Mouse (Mus musculus) skeletal muscle tissue, adult 2 months (tissue): ENCODE results near the gene Tsks.
A peak's percentile ranks its signal among the peaks of the same experiment; 100 is the strongest.

ENCODE experiments used
- DNase-seq: peaks from one replicate; pipeline ENCODE4 v3.0.0-alpha.2; 2012; ENCODE audit warnings: low read depth, low spot score

Gene Tsks

DNA sequence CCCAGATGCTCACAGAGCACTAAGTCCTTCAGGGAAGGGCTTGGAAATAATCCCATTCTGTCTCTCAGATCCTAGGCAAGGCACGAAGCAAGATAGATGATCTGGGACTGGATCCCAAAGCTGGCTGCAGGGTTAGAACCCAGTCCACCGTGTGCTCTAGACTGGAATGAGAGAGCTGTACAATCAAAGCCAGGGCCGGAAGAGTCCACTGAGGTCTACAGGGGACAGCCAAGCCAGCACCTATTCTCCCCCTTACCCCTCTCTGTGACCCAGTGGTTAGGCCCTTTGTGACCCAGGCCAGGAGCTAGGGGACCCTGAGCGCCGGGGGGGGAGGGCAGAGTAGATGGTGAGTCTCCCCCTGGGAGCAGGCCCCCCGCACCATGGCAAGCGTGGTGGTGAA is at the start of gene Tsks:
Gene Tsks, plus strand, starts transcription at position 301 of the 400 bp plus-strand sequence.
- DNase-seq = no peak

GRCm38 (mm10) chr7:44894175-44894574 is 48.8 kb upstream of the Tsks start:
- DNase-seq = no peak

DNA sequence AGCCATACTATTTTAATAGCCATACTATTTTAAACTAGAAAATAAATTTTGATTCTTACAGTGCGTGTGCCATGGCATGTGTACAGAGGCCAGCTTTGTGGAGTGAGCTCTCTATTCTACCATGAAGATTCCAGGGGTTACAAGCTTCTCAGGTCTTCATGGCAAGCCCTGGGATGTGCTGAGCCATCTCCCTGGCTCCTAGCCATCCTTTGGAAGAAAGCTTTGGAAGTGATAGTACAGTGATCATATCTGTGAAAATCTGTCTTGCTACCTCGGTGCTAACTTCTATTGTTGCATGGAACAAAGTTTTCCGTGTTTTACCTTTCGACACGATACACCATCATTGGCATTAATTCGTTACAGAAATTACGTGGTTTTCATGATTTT is 47.8 kb upstream of the Tsks start:
- DNase-seq = no peak

GRCm38 (mm10) chr7:44895593-44896434 is 47.2 kb upstream of the Tsks start, which contains the start of gene Fuz:
Gene Fuz, plus strand, starts transcription at chr7:44896079.
- peak; percentile 91 for DNase-seq

- DNase-seq = no peak
These were observed 46.5 kb upstream of the Tsks start for GRCm38 (mm10) chr7:44896499-44896898.

DNA sequence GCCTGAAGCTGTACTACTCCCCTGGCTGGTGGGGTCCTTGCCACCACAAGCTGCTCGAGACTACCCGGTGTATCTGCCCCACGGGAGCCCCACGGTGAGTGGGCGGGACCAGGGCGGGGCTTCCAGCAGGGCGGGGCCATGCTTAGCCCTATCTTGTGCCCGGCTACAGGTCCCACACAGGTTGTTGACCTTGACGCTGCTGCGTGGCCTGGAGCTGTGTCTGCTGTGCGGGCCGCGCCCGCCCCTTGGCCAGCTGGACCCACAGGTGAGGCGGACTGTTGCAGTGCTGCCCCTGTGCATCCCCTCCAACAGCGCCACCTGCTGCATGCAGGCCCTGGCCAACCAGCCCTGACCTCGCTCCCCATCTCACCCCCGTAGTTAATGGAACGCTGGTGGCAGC is 44.4 kb upstream of the Tsks start:
- DNase-seq = no peak

GRCm38 (mm10) chr7:44900632-44901031 is 42.4 kb upstream of the Tsks start:
- DNase-seq = no peak

DNA sequence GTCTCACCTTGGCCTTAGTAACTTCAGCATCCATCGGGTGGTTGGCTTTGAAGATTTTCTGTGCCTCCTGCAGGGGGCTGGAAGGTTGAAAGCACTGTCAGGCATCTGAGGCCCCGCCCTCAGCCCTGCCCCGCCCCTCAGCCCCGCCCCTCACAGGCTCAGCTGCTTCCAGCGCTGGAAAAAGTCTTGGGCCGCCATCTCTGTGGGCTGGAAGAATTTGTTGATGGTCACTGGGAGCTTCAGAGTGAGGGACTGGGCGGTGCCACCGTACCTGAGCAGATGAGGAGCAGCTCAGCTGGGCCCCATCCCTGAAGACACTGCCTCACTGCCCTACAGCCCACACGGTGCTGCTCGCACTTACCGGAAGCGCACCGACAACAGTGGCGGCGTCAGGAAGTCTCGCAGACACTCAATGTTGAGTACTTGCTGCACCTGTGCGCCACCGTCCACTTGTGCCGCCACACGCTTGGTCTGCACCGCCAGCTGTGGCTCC is 41.7 kb upstream of the Tsks start:
- no peak for DNase-seq

- no peak for DNase-seq
These were observed 37.6 kb upstream of the Tsks start for GRCm38 (mm10) chr7:44905430-44905829.

DNA sequence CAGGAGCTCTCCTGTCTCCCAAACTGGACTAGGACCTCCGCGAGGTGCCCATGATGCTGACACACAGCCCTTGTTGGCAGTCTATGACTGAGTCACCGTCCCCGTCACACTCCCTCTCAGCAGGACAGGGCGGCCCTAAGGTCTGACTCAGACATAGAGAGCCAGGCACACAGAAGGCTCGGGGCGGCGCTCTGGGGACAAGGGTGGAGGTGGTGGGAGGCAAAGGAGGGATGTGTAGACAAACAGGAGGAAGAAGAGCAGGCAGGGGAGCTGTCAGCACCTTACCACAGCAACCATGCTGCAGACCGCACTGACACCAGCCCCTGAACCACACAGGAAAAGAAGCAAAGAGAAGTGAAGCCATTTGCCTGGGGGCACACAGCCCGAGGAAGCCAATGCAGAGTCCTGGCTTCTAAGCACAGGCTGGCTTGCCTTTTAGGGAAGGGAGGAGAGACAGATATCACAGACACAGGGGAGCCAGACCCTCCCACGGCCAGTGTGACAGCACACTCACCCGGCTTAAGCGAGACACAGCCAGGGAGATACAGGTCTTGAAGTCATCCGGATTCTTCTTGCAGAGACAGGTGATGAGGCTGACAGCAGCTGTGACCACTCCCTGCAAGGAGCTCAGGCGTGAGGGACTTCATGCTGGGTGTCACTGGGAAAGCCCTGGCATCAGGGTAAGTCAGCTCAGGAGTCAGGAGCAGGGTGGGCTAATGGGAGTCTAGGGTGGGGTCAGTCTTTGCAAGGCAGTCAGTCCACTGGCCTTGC is 34.1 kb upstream of the Tsks start:
- no peak for DNase-seq

DNA sequence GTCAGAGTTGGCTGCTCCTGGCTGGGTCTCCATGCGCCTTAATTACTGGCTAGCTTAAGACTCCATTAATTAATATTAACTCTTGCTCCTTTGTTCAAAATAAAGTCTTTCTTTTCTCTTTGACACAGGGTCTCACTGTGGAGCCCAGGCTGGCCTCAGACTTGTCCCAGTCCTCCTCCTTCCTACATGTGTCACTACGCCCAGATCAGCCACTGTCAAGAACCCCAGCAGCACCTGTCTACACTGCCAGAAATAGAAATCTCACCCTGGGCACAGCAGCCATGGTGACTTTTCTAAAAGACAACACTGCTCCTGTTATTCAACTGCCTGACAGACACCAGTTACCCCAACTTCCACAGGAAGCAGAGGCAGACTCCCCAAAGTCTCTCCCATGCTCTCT is 28.6 kb upstream of the Tsks start:
- no peak for DNase-seq

DNA sequence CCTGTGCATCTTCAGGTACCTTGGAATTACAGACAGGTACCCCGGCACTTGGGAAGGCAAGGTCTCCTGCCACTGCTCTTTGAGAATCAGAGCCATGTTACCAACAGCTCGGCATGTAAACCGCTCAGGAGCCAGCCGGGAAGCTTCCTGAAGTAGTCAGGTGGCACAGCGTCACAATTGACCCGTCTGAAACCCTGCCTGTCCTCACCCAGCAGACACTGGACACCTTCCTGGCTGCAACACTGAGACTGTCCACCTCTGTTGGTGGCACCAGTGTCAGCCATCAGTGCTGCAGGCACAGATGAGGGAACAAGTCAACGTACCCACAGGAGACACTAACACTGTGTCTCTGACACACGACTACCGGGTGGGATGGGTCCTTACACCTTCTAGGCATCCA is 27.7 kb upstream of the Tsks start:
- DNase-seq = peak; percentile 66

DNA sequence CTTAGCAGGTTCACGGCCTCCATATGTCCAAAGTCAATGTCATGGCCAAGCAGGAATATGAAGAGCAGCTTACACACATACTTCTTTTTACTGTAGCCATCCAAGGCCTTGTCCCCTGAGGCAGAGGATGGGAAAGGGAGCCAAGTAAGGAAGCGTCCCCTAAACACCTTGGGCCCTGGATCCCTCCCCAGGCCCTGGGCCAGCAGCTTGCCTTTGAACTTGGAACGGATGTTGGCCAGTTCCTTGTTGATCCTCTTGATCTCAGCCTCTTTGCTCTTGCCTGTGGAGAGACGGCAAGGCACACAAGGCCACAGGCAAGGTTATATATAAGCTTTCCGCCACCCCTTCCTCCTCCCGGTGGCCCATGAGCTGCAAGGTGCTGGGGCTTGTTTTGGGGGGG is 26.8 kb upstream of the Tsks start:
- no peak for DNase-seq

DNA sequence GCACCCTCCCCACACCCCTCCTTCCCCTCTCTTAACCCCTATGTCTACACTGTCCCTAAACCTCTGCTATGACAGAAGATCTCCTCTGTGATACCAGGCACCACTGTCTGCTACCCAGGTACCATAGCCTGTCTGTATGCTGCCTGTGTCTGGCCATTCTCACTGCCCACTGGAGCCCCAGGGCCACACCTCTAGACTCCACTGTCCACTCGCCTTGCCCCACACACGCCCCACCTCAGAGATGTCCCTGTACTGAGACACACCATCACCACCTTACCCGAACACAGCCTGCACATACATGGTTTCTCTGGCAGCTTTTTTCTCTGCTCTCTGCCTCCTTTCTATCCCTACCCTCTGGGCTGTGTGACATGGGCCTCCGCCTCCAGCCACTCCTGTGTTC is 26.1 kb upstream of the Tsks start:
- DNase-seq = no peak

DNA sequence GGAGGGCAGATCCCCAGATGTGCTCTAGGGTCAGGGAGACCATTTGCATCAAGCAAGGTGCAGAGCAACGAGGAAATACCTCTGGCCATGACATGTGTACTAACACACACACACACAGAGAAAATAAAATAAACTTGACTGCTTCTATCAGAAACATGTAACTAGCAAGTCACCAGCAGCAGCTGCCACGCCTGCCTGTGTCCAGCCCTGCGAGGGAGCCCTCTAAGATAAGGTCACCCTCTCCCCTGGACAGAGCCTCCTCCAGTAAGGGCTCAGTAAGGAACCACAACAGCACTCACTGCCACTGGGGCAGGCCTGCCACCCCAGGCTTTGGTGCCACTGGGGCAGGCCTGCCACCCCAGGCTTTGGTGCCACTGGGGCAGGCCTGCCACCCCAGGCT is 24.8 kb upstream of the Tsks start:
- DNase-seq = no peak

DNA sequence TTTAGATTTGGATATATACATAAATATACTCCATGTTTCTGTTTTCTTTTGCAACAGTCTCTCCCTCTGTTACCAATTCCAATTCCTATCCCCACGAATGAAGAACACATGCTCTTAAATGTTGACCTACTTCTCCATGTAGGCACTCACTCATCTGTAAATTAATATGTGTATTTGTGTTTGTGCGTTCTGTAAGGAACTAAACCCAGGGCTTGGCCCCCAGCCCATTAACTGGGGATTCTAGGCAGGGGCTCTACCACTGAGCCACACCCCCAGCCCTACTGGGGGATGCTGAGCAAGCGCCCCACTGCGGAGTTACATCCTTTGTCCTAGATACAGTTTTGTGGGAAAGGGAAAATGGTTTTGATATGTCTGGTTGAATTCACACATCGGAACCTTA is 23.9 kb upstream of the Tsks start:
- DNase-seq = no peak

DNA sequence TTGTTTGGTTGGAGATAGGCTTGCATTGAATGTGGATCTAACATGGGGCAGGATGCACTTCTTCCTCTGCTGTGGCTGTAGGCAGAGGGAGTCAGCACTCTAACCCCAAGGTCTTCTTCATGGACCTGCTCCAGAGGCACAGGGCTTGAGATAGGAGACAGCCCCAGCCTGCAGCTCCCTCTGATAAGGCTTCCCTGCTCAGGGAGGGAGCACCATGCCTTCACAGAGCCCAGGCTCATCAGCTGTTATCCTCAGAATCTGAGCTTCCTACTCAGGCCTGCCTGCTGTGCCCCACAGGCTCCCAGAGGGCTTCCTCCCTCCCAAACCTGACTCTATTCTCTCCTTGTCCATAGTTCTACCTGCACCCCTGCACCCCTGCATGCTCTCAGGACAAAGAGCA is 20.5 kb upstream of the Tsks start:
- no peak for DNase-seq

DNA sequence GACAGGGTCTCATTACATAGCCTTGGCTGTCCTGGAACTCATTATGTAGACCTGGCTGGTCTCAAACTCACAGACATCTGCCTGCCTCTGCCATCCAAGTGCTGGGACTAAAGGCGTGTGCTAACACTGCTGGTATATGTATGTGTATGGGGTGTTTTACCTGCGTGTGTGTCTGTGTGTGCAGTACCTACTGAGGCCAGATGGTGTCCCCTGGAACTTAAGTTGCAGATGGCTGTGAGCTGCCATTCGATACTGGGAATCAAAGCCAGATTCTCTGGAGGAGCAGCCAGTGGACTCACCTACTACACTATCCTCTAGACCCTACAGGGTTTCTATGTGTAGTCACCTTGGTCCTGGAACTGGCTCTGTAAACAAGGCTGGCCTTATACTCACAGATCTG is 17.5 kb upstream of the Tsks start:
- no peak for DNase-seq

DNA sequence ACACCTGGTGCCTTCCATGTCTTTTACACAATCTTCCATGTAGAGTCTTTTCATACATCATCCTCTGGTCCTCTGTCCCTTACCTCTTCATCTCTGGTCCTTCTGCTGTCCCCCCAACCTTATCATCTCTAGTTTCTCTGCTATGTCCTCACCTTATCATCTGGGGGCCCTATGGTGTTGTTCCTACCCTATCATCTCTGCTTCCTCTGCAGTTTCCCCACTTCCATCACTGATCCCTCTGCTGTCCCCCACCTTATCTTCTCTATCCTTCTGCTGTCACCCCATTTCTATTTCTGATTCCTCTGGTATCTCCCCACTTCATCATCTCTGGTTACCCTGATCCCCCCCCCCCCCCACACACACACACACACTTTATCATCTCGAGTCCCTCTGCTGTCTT is 14.4 kb upstream of the Tsks start:
- no peak for DNase-seq

GRCm38 (mm10) chr7:44929204-44930151 is 13.5 kb upstream of the Tsks start, which contains the start of gene Ap2a1:
Gene Ap2a1, minus strand, starts transcription at chr7:44929496.
- DNase-seq = peak; percentile 100

GRCm38 (mm10) chr7:44938680-44939079 is 4.3 kb upstream of the Tsks start:
- DNase-seq = no peak

DNA sequence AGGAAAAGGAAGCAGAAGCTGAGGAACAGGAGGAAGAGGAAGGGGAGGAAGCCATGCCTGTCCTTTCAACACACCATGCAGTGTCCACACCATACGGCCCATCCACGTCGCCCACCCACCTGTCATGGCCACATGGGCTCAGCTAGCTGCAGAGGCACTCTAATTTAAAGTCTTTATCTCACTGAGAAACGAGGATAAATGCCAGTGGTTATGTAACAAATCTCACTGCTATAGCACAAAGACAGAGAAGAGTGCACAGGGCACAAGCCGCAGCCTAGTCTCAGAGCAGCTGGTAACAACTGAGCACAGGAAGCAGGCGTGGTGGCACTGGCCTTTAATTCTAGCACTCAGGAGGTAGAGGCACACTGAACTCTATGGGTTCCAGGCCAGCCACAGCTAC is 6.9 kb downstream of the Tsks start:
- DNase-seq = no peak
